Mouse (Mus musculus): ENCODE results near the gene Ano1. TPM values are rescaled to one million over a fixed set of nuclear protein-coding genes. Genes with fewer than 3 reads are reported as not detected.

Gene Ano1
- total RNA-seq, 4 experiments from 2014 or later, result 3.6 to 5.7 (median 4.2) TPM

DNA sequence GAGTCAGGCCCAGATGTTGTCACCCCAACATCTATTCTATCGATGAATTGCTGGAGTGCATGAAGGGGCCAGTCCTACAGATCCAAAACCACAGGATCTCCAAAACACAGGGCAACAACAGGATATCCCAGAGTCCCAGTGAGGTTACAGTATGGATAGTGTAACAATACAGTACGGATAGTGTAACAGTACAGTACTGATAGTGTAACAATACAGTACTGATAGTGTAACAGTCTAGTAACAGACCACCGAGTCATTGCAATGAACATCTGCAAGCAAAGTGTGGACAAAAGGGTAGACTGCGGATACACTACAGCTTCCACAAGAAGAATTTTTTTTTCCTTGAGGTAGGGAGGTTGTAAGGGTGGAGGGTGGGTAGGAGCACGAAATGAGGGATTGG, 210.4 kb downstream of the Ano1 start:
- no peak for DNase-seq (ENCODE audit: low spot score in 2 of 2)

DNA sequence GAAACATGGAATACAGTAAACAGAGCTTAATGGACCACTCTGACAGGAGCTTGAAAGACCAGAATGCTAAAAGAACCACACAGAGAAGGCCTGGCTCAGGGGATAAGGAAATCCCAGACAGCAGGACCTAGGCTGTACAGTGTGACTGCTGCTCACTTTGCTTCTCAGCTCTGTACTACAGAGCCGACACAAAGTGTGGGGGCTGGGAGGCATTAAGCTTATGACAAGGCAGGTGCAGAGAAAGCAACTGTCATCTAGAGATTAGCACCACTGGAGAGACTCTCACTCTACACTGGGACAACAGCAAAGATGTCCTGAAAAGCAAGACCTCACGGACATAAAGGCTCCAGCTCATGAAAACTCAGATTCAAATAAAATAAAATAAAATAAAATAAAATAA, 212.6 kb downstream of the Ano1 start:
- no peak for DNase-seq (ENCODE audit: low spot score in 2 of 2)

Other genes with a start within 250 kb of the Ano1 start
- gene Ppfia1, start 198.2 kb downstream of the Ano1 start, total RNA-seq (2022), result 10 to 100 TPM; 33.1 to 41.0 (median 36.2) TPM
- 1 to 10 TPM; 2.8 to 3.6 (median 3.3) TPM for gene Fadd, start 169.5 kb downstream of the Ano1 start, total RNA-seq (2022)
- 1 to 10 TPM; 1.0 to 1.9 (median 1.4) TPM for gene Fgf3, start 86.1 kb upstream of the Ano1 start, total RNA-seq (2022)
- not detected for gene Fgf4, start 95.4 kb upstream of the Ano1 start, total RNA-seq (2022)
- not detected for gene Fgf15, start 144.6 kb upstream of the Ano1 start, total RNA-seq (2022)
- 10 to 100 TPM; 23.4 to 30.7 (median 24.9) TPM for gene LTO1, start 163.1 kb upstream of the Ano1 start, total RNA-seq (2022)
- gene Ccnd1, start 188.0 kb upstream of the Ano1 start, total RNA-seq (2022), result 10 to 100 TPM; 38.1 to 47.4 (median 43.6) TPM